Comparison of ENCODE assay signal across 23 mouse cellular contexts in genomic region chr6:27517620-27518019, GRCm38 (mm10).
DNase-seq lines count a peak whose midpoint lies in the region; ATAC-seq and TF ChIP-seq lines count a peak whose summit lies in the region.
"Had no signal": no experiment of that assay in that cellular context is flagged by ENCODE, and none has a peak within 500 bp of the region (broad histone marks: within the 10 kb centered on the region; RNA-seq: fewer than 3 reads in every experiment).

No protein-coding gene starts in this region.

- peak; percentile 47; the same call in 1 of the 2 replicates for ATAC-seq in embryonic facial prominence, embryonic 14.5 days (ENCODE audit: low read depth)
- ATAC-seq in forebrain, embryonic 12.5 days (ENCODE audit: low FRiP score): peak; percentile 58; the same call in 1 of the 2 replicates
- no peak for ATAC-seq in forebrain, embryonic 16.5 days
- ATAC-seq in forebrain, embryonic 14.5 days: no peak
- ATAC-seq in forebrain, postnatal 0 days: no peak
- ATAC-seq: activated CD4-positive, CD25-positive, alpha-beta regulatory T cell, adult 4 months; CD4-positive, CD25-positive, alpha-beta regulatory T cell, adult 4 months; Patski had no signal

- no peaks in the 10 kb centered on the region for H3K36me3 ChIP-seq in embryonic facial prominence, embryonic 14.5 days (ENCODE audit: control insufficient read depth, insufficient read depth, low read length)
- H3K36me3 ChIP-seq in embryonic facial prominence, embryonic 10.5 days (replicated peaks): no peaks in the 10 kb centered on the region
- no peaks in the 10 kb centered on the region for H3K36me3 ChIP-seq in forebrain, embryonic 12.5 days (replicated peaks)
- H3K36me3 ChIP-seq in forebrain, embryonic 16.5 days (ENCODE audit: control insufficient read depth, insufficient read depth): no peaks in the 10 kb centered on the region
- H3K36me3 ChIP-seq in forebrain, embryonic 14.5 days (ENCODE audit: control insufficient read depth, insufficient read depth, low read length): no peaks in the 10 kb centered on the region
- H3K36me3 ChIP-seq in forebrain, postnatal 0 days (ENCODE audit: insufficient read depth): no peaks in the 10 kb centered on the region
- H3K36me3 ChIP-seq: embryonic facial prominence, embryonic 13.5 days; G1E had no signal

- TF ChIP-seq CTCF in forebrain, postnatal 0 days (IDR thresholded peaks at IDR 0.05; ENCODE audit: low read depth): no peak
- no peak for TF ChIP-seq CTCF in brain, embryonic 14.5 days (IDR thresholded peaks at IDR 0.05; ENCODE audit: borderline replicate concordance, extremely low read depth, insufficient read depth, insufficient read length)

- H3K27ac ChIP-seq in embryonic facial prominence, embryonic 14.5 days (replicated peaks; ENCODE audit: low read depth, low read length): no peak overlapping the region
- no peak overlapping the region for H3K27ac ChIP-seq in embryonic facial prominence, embryonic 10.5 days (replicated peaks)
- H3K27ac ChIP-seq in forebrain, embryonic 12.5 days: no peak overlapping the region
- no peak overlapping the region for H3K27ac ChIP-seq in forebrain, embryonic 16.5 days (ENCODE audit: low read length)
- no peak overlapping the region for H3K27ac ChIP-seq in forebrain, embryonic 14.5 days (ENCODE audit: low read depth, low read length)
- H3K27ac ChIP-seq in forebrain, postnatal 0 days (ENCODE audit: low read depth, low read length): no peak overlapping the region
- H3K27ac ChIP-seq: embryonic facial prominence, embryonic 13.5 days had no signal

- peak; percentile 3 for DNase-seq in embryonic facial prominence, embryonic 14.5 days (ENCODE audit: low spot score)
- no peak for DNase-seq in embryonic facial prominence, embryonic 10.5 days (ENCODE audit: low spot score)
- peak; percentile 11 for DNase-seq in forebrain, embryonic 14.5 days (ENCODE audit: low spot score)
- DNase-seq in forebrain, postnatal 0 days: no peak
- DNase-seq in brain, embryonic 14.5 days (ENCODE audit: low read depth): peak; percentile 37
- DNase-seq: adrenal gland, adult 8-10 months; adrenal gland, postnatal 14 days; adrenal gland, postnatal 36 days; B cell, adult 2 months; cerebellum, adult 11 months; cerebellum, adult 18-20 months; cerebellum, adult 8-10 months; cerebellum, adult 9-11 months; cerebellum, postnatal 14 days; cerebellum, postnatal 36 days had no signal

- H3K9ac ChIP-seq in embryonic facial prominence, embryonic 14.5 days (ENCODE audit: low read depth, low read length): no peak overlapping the region
- no peak overlapping the region for H3K9ac ChIP-seq in forebrain, embryonic 12.5 days
- no peak overlapping the region for H3K9ac ChIP-seq in forebrain, embryonic 16.5 days (replicated peaks; ENCODE audit: low read depth, low read length)
- no peak overlapping the region for H3K9ac ChIP-seq in forebrain, embryonic 14.5 days (ENCODE audit: low read length)
- no peak overlapping the region for H3K9ac ChIP-seq in forebrain, postnatal 0 days
- H3K9ac ChIP-seq: embryonic facial prominence, embryonic 13.5 days had no signal

- no peak overlapping the region for H3K4me3 ChIP-seq in embryonic facial prominence, embryonic 14.5 days (ENCODE audit: low read depth, low read length)
- no peak overlapping the region for H3K4me3 ChIP-seq in embryonic facial prominence, embryonic 10.5 days
- no peak overlapping the region for H3K4me3 ChIP-seq in forebrain, embryonic 12.5 days (replicated peaks)
- no peak overlapping the region for H3K4me3 ChIP-seq in forebrain, embryonic 16.5 days (replicated peaks; ENCODE audit: low read length)
- H3K4me3 ChIP-seq in forebrain, embryonic 14.5 days (ENCODE audit: low read depth, low read length): no peak overlapping the region
- H3K4me3 ChIP-seq in forebrain, postnatal 0 days (ENCODE audit: low read depth, low read length): no peak overlapping the region
- H3K4me3 ChIP-seq: embryonic facial prominence, embryonic 13.5 days had no signal

- 54% methylated on average over 1 of the region's 1 CpGs for WGBS in embryonic facial prominence, embryonic 14.5 days
- WGBS in embryonic facial prominence, embryonic 10.5 days: 66% methylated on average over 1 of the region's 1 CpGs
- 22% methylated on average over 1 of the region's 1 CpGs for WGBS in forebrain, embryonic 12.5 days
- WGBS in forebrain, embryonic 16.5 days: 7% methylated on average over 1 of the region's 1 CpGs
- WGBS in forebrain, embryonic 14.5 days: 21% methylated on average over 1 of the region's 1 CpGs
- 16% methylated on average over 1 of the region's 1 CpGs for WGBS in forebrain, postnatal 0 days

- no peaks in the 10 kb centered on the region for H3K4me1 ChIP-seq in embryonic facial prominence, embryonic 14.5 days (ENCODE audit: control insufficient read depth, insufficient read depth, low read length)
- no peaks in the 10 kb centered on the region for H3K4me1 ChIP-seq in embryonic facial prominence, embryonic 10.5 days
- peaks cover 3% of the 10 kb centered on the region; the same call in 1 of the 2 replicates for H3K4me1 ChIP-seq in forebrain, embryonic 12.5 days
- H3K4me1 ChIP-seq in forebrain, embryonic 16.5 days (replicated peaks; ENCODE audit: control insufficient read depth, insufficient read depth, low read length): no peaks in the 10 kb centered on the region; the same call in 1 of the 2 replicates
- H3K4me1 ChIP-seq in forebrain, embryonic 14.5 days (ENCODE audit: control insufficient read depth, insufficient read depth, low read length): 0 out of 2 replicates have a peak, but pooled peaks cover 4% of the 10 kb centered on the region
- H3K4me1 ChIP-seq in forebrain, postnatal 0 days (ENCODE audit: insufficient read depth): no peaks in the 10 kb centered on the region
- H3K4me1 ChIP-seq: embryonic facial prominence, embryonic 13.5 days had no signal

- no peaks in the 10 kb centered on the region for H3K9me3 ChIP-seq in embryonic facial prominence, embryonic 14.5 days (ENCODE audit: control insufficient read depth, low read length)
- H3K9me3 ChIP-seq in embryonic facial prominence, embryonic 10.5 days: no peaks in the 10 kb centered on the region
- no peaks in the 10 kb centered on the region for H3K9me3 ChIP-seq in forebrain, embryonic 12.5 days
- H3K9me3 ChIP-seq in forebrain, embryonic 16.5 days (ENCODE audit: control insufficient read depth, low read length): no peaks in the 10 kb centered on the region
- no peaks in the 10 kb centered on the region for H3K9me3 ChIP-seq in forebrain, embryonic 14.5 days (replicated peaks; ENCODE audit: control insufficient read depth, low read length)
- H3K9me3 ChIP-seq in forebrain, postnatal 0 days (ENCODE audit: low read length): no peaks in the 10 kb centered on the region
- H3K9me3 ChIP-seq: embryonic facial prominence, embryonic 13.5 days; G1E had no signal

- H3K4me2 ChIP-seq in embryonic facial prominence, embryonic 14.5 days (ENCODE audit: low read depth, low read length): no peak overlapping the region
- H3K4me2 ChIP-seq in forebrain, embryonic 12.5 days: no peak overlapping the region
- no peak overlapping the region for H3K4me2 ChIP-seq in forebrain, embryonic 16.5 days (ENCODE audit: low read length)
- no peak overlapping the region for H3K4me2 ChIP-seq in forebrain, embryonic 14.5 days (ENCODE audit: low read length)
- no peak overlapping the region for H3K4me2 ChIP-seq in forebrain, postnatal 0 days (ENCODE audit: low read depth)
- H3K4me2 ChIP-seq: embryonic facial prominence, embryonic 13.5 days had no signal

- no peak for TF ChIP-seq POLR2A in brain, embryonic 14.5 days (IDR thresholded peaks at IDR 0.05; ENCODE audit: borderline replicate concordance, extremely low read depth, insufficient read depth, insufficient read length, poor library complexity, severe bottlenecking)

- H3K27me3 ChIP-seq in embryonic facial prominence, embryonic 14.5 days (replicated peaks; ENCODE audit: control insufficient read depth, insufficient read depth, low read length): no peaks in the 10 kb centered on the region
- no peaks in the 10 kb centered on the region for H3K27me3 ChIP-seq in embryonic facial prominence, embryonic 10.5 days (replicated peaks; ENCODE audit: low read depth, poor library complexity, severe bottlenecking)
- no peaks in the 10 kb centered on the region for H3K27me3 ChIP-seq in forebrain, embryonic 12.5 days
- no peaks in the 10 kb centered on the region for H3K27me3 ChIP-seq in forebrain, embryonic 16.5 days (replicated peaks; ENCODE audit: control insufficient read depth, insufficient read depth, low read length)
- H3K27me3 ChIP-seq in forebrain, embryonic 14.5 days (replicated peaks; ENCODE audit: control insufficient read depth, insufficient read depth, low read length): no peaks in the 10 kb centered on the region
- no peaks in the 10 kb centered on the region for H3K27me3 ChIP-seq in forebrain, postnatal 0 days (ENCODE audit: insufficient read depth, low read length)
- H3K27me3 ChIP-seq: CH12.LX; embryonic facial prominence, embryonic 13.5 days; Patski had no signal

Comparison
In these comparisons a context has a peak if more than half of its experiments do, and no peak if none do; other contexts are left out.
1. ATAC-seq: peak in embryonic facial prominence, embryonic 14.5 days (single experiment) and forebrain, embryonic 12.5 days (single experiment); none in forebrain, embryonic 16.5 days (single experiment), forebrain, embryonic 14.5 days (single experiment) and forebrain, postnatal 0 days (single experiment).
2. DNase-seq: peak in embryonic facial prominence, embryonic 14.5 days (single experiment), forebrain, embryonic 14.5 days (single experiment) and brain, embryonic 14.5 days (single experiment); none in embryonic facial prominence, embryonic 10.5 days (single experiment) and forebrain, postnatal 0 days (single experiment).